Mouse (Mus musculus): ENCODE data around the gene Mfap3.

Gene Mfap3

DNA sequence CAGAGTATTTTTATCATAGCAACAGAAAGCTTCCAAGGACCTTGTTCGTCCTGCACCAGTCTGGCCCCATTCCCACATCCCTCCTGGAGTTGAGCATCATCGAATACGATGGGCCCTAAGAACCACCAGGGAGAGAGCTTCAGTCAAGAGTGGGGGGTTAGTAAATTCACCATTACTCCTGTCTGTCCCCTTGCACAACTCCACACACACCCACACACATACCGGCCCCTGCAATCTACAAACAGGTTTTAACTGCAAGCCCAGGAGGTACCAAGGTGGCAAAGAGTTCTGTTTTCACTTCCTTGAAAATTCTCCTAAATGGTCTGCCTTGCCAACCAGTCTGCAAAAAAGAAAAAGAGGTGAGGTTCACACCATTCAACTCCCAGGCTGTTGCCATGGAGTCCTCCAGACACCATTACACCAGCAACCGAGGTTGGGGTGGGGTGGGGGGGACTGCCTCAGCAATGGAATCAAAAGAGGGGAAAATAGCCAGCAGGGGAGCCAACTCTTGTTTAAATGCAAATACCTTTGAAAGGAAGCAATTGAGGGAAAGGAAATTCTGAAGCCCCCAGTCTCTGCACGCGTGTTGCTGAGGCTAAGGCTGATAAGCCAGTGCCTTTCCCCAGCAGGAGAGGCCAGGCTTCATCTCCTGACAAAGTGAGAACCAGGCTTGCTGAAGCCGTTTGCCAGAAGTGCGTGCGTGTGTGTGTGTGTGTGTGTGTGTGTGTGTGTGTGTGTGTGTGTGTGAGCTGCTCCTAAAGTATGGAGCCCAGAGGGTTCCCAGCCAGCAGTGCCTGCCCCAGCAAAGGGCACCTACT is 64.6 kb downstream of the Mfap3 start:
- no peak for DNase-seq (ENCODE audit: inconsistent age in 2 of 2, low spot score in 1 of 2)
